Mouse (Mus musculus): ENCODE results near the gene Celsr1. TPM values are rescaled to one million over a fixed set of nuclear protein-coding genes. Genes with fewer than 3 reads are reported as not detected.

The Celsr1 gene
- polyA plus RNA-seq (2014; fragmentation: Nextera tagmentation; extraction: Ambion mirVana), result 1.3 and 2.2 TPM in 2 replicates

DNA sequence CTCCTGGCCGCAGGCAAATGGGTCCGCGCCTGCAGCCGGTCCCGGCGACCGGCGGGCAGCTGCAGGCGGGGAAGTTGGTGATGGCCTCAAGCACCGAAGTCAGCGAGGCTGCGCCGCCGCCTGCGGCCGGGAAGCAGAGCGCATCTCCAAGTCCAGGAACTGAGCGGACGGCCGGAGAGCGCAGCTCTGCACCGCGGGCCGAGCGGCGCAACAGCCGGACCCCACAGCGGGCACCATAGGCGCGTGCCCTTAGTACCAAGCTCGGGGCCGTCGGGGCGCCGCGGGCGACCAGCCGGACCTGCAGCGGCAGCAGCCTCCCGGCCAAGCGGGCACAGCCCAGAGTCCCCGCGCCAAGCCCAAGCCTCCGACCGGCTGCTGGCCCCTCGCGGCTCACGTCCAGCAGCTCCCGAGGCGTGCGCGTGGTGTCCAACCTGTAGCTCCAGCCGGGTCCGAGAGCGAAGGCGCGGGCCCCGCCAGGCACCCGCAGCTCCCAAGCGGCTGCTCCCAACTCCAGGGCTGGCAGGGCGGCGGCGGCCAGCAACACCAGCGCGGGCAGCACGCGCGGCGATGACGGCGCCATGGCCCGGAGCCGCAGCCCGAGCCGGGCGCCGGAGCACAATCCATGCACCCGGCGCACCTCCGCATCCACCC is at the start of gene Celsr1:
Celsr1 (minus strand) TSS at position 587 of the 651 bp plus-strand sequence.
- DNase-seq (ENCODE audit: low spot score), result peak; percentile 79
- peak; percentile 9; the same call in 1 of the 2 replicates for ATAC-seq (replicated peaks; ENCODE audit: low FRiP score, low TSS enrichment, low read depth)

DNA sequence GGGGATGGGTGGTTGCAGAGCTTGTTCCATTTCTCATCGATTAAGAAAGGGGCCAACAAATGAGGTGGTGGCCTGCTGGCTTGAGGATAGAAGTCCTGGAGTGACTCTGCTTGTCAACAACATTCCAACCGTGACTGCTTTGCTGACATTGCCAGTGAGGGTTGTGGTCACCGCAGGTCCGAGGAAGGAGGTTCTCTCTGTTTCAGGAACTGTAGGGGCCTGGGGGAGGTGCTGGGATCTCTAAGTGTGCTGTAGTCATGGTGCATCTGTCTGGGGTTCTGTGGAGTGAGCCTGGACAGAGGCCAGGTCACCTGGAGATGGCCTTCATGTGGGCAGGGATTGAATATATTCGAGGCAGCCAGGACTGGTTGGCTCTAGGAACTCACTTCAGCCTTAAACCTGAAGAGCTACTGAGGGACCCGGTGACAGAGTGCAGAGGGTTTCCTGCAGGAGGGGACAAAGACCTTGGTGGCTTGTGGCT is 49.7 kb upstream of the Celsr1 start:
- DNase-seq (ENCODE audit: low spot score), result no peak
- Histone ChIP-seq H3K36me3 (ENCODE audit: control insufficient read depth, insufficient read depth, low read length) (no peaks in the 10 kb centered on the region), H3K4me1 (replicated peaks; ENCODE audit: control insufficient read depth, insufficient read depth, low read length) (peaks cover 48% of the 10 kb centered on the region), H3K27ac (ENCODE audit: low read depth) (no peak overlapping the region), H3K9me3 (ENCODE audit: control insufficient read depth, low read length) (no peaks in the 10 kb centered on the region), H3K4me3 (ENCODE audit: low read depth, low read length) (no peak overlapping the region), H3K4me2 (ENCODE audit: low read length) (no peak overlapping the region), H3K9ac (ENCODE audit: low read length) (no peak overlapping the region), H3K27me3 (replicated peaks; ENCODE audit: control insufficient read depth, insufficient read depth, low read length) (no peaks in the 10 kb centered on the region)
- WGBS, result 49% methylated on average over 6 of the region's 6 CpGs
- ATAC-seq (replicated peaks; ENCODE audit: low FRiP score, low TSS enrichment, low read depth), result no peak

More for the DNA sequence above, at the start of gene Celsr1:
- peak within 1 kb of the TSS; percentile 50 for H3K4me3 ChIP-seq (ENCODE audit: low read depth, low read length)
- peaks cover 38% of the 10 kb centered on the region for H3K27me3 ChIP-seq (replicated peaks; ENCODE audit: control insufficient read depth, insufficient read depth, low read length)
- H3K4me2 ChIP-seq (ENCODE audit: low read length), result peak within 1 kb of the TSS; percentile 69
- H3K36me3 ChIP-seq (ENCODE audit: control insufficient read depth, insufficient read depth, low read length), result no peaks in the 10 kb centered on the region
- H3K27ac ChIP-seq (ENCODE audit: low read depth), result peak within 1 kb of the TSS; percentile 43; the same call in 1 of the 2 replicates
- peak within 1 kb of the TSS; percentile 39 for H3K9ac ChIP-seq (ENCODE audit: low read length)
- under 1% methylated on average over 64 of the region's 80 CpGs for WGBS
- H3K9me3 ChIP-seq (ENCODE audit: control insufficient read depth, low read length), result peaks cover 4% of the 10 kb centered on the region; the same call in 1 of the 2 replicates
- H3K4me1 ChIP-seq (replicated peaks; ENCODE audit: control insufficient read depth, insufficient read depth, low read length), result peaks cover 6% of the 10 kb centered on the region; the same call in 1 of the 2 replicates

DNA sequence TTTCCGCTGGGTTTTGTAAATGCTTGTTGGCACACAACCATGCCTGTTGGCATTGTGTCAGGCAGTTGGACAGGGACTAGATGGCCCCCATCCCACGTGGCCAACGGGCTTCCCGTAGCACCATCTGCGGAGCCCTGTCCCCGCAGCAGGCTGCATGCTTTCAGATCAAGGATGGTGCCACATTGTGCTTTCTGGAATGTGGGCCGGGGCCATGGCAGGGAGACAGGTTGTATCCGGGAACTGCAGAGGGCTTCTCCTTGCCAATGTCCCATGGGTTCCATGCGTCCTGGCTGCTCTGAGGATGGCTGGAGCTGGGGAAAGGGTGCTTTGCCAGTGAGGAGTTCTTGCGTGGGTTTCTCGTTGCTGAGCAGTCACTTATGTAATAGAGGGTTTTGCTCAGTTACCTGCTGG is 49.0 kb upstream of the Celsr1 start:
- Histone ChIP-seq H3K9me3 (ENCODE audit: control insufficient read depth, low read length) (no peaks in the 10 kb centered on the region), H3K4me2 (ENCODE audit: low read length) (no peak overlapping the region), H3K27me3 (replicated peaks; ENCODE audit: control insufficient read depth, insufficient read depth, low read length) (no peaks in the 10 kb centered on the region), H3K27ac (ENCODE audit: low read depth) (no peak overlapping the region), H3K4me1 (replicated peaks; ENCODE audit: control insufficient read depth, insufficient read depth, low read length) (peaks cover 45% of the 10 kb centered on the region), H3K36me3 (ENCODE audit: control insufficient read depth, insufficient read depth, low read length) (no peaks in the 10 kb centered on the region), H3K9ac (ENCODE audit: low read length) (no peak overlapping the region), H3K4me3 (ENCODE audit: low read depth, low read length) (no peak overlapping the region)
- WGBS, result 92% methylated on average over 11 of the region's 11 CpGs
- DNase-seq (ENCODE audit: low spot score) (no peak), ATAC-seq (replicated peaks; ENCODE audit: low FRiP score, low TSS enrichment, low read depth) (no peak)

DNA sequence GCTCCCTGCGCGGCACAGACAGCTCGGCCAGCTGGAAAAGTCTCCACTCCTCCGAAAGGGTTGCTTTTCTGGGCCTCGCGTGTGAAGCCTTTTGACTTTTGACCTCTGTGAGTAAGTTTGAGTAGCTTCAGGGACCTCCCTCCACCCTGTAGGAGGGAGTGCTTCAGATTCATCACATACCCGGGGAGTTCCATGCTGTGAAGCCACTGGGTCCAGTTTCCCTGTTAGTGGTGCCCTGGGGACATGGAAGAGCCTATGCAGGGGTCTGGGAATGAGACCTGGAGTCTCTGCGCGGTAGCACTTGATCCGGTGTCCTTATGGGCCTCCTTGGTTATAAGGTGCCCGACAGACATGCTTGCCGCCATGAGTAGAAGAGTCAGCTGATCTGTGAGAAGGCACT is 48.1 kb upstream of the Celsr1 start:
- Histone ChIP-seq H3K9ac (ENCODE audit: low read length) (no peak overlapping the region), H3K27me3 (replicated peaks; ENCODE audit: control insufficient read depth, insufficient read depth, low read length) (no peaks in the 10 kb centered on the region), H3K9me3 (ENCODE audit: control insufficient read depth, low read length) (no peaks in the 10 kb centered on the region), H3K4me3 (ENCODE audit: low read depth, low read length) (no peak overlapping the region), H3K4me1 (replicated peaks; ENCODE audit: control insufficient read depth, insufficient read depth, low read length) (peaks cover 41% of the 10 kb centered on the region), H3K4me2 (ENCODE audit: low read length) (no peak overlapping the region), H3K36me3 (ENCODE audit: control insufficient read depth, insufficient read depth, low read length) (no peaks in the 10 kb centered on the region), H3K27ac (ENCODE audit: low read depth) (no peak overlapping the region)
- ATAC-seq (replicated peaks; ENCODE audit: low FRiP score, low TSS enrichment, low read depth) (no peak), DNase-seq (ENCODE audit: low spot score) (no peak)
- 72% methylated on average over 12 of the region's 12 CpGs for WGBS

DNA sequence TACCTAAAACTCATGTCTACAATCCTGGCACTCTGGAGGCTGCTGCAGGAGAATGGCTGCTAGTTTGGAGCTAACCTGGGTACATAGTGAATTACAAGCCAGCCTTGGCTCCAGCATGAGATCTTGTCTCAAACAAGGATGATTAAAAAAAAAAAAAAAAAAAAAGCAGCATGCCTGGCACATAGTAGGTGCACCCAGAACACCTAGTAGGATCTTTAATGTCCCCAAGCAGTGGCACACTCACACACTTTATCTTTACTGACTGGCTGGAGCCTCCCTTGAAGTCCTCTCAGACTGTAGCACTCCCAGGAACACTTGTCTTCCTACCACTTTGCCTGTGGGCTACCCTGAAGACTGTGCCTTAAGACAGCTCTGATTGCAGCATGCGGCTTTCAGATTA is 46.8 kb upstream of the Celsr1 start:
- H3K4me1 ChIP-seq (replicated peaks; ENCODE audit: control insufficient read depth, insufficient read depth, low read length), result peaks cover 36% of the 10 kb centered on the region
- no peaks in the 10 kb centered on the region for H3K9me3 ChIP-seq (ENCODE audit: control insufficient read depth, low read length)
- H3K36me3 ChIP-seq (ENCODE audit: control insufficient read depth, insufficient read depth, low read length), result no peaks in the 10 kb centered on the region
- no peak overlapping the region for H3K4me3 ChIP-seq (ENCODE audit: low read depth, low read length)
- WGBS, result 100% methylated on average over 1 of the region's 1 CpGs
- no peak for DNase-seq (ENCODE audit: low spot score)
- H3K27ac ChIP-seq (ENCODE audit: low read depth), result no peak overlapping the region
- no peak for ATAC-seq (replicated peaks; ENCODE audit: low FRiP score, low TSS enrichment, low read depth)
- H3K27me3 ChIP-seq (replicated peaks; ENCODE audit: control insufficient read depth, insufficient read depth, low read length), result no peaks in the 10 kb centered on the region
- no peak overlapping the region for H3K9ac ChIP-seq (ENCODE audit: low read length)
- H3K4me2 ChIP-seq (ENCODE audit: low read length), result no peak overlapping the region

DNA sequence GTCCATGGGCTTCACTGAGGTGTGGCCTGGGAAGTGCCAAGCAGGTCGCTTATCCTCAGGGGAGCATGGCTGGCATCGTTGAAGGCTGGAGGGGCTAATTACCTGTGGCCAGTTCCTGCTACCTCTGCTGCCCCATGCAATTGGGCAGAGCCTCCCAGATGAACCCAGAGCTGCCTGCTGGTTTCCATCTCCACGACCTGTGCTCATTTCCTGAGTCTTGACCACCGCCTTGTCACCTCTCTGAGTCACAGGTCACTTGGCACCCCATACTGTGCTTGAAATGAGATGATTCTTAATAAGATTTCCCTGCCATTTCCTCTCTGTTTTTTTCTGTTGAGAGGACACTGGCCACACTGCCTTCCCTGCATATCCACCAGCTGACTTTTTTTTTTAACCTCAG is 46.3 kb upstream of the Celsr1 start:
- no peak overlapping the region for H3K9ac ChIP-seq (ENCODE audit: low read length)
- no peaks in the 10 kb centered on the region for H3K36me3 ChIP-seq (ENCODE audit: control insufficient read depth, insufficient read depth, low read length)
- H3K4me1 ChIP-seq (replicated peaks; ENCODE audit: control insufficient read depth, insufficient read depth, low read length), result peaks cover 32% of the 10 kb centered on the region
- ATAC-seq (replicated peaks; ENCODE audit: low FRiP score, low TSS enrichment, low read depth), result no peak
- no peak overlapping the region for H3K4me2 ChIP-seq (ENCODE audit: low read length)
- no peaks in the 10 kb centered on the region for H3K9me3 ChIP-seq (ENCODE audit: control insufficient read depth, low read length)
- no peaks in the 10 kb centered on the region for H3K27me3 ChIP-seq (replicated peaks; ENCODE audit: control insufficient read depth, insufficient read depth, low read length)
- H3K4me3 ChIP-seq (ENCODE audit: low read depth, low read length), result no peak overlapping the region
- no peak for DNase-seq (ENCODE audit: low spot score)
- WGBS, result 79% methylated on average over 4 of the region's 4 CpGs
- H3K27ac ChIP-seq (ENCODE audit: low read depth), result no peak overlapping the region

DNA sequence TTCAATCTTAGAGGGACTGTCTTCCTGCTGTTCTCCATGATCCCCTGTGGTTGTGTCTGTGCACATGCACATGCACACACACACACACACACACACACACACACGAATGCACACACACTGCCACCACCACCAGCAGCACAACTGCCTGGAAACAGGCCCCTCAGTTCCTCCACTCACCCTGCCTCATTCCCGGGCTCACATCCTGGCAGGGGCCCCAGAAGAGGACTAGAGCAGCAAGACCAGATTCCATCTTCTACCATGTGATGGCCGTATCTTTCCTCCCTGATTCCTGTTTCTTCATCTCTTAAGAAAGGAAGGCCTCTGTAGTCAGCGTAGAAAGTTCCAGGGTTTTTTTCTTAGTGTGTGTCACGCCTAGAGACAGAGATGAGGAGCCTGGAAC is 45.9 kb upstream of the Celsr1 start:
- 62% methylated on average over 5 of the region's 5 CpGs for WGBS
- Histone ChIP-seq H3K4me1 (replicated peaks; ENCODE audit: control insufficient read depth, insufficient read depth, low read length) (peaks cover 36% of the 10 kb centered on the region), H3K4me2 (ENCODE audit: low read length) (no peak overlapping the region), H3K27ac (ENCODE audit: low read depth) (no peak overlapping the region), H3K9ac (ENCODE audit: low read length) (no peak overlapping the region), H3K36me3 (ENCODE audit: control insufficient read depth, insufficient read depth, low read length) (no peaks in the 10 kb centered on the region), H3K4me3 (ENCODE audit: low read depth, low read length) (no peak overlapping the region), H3K27me3 (replicated peaks; ENCODE audit: control insufficient read depth, insufficient read depth, low read length) (no peaks in the 10 kb centered on the region), H3K9me3 (ENCODE audit: control insufficient read depth, low read length) (no peaks in the 10 kb centered on the region)
- no peak for DNase-seq (ENCODE audit: low spot score)
- ATAC-seq (replicated peaks; ENCODE audit: low FRiP score, low TSS enrichment, low read depth), result no peak

DNA sequence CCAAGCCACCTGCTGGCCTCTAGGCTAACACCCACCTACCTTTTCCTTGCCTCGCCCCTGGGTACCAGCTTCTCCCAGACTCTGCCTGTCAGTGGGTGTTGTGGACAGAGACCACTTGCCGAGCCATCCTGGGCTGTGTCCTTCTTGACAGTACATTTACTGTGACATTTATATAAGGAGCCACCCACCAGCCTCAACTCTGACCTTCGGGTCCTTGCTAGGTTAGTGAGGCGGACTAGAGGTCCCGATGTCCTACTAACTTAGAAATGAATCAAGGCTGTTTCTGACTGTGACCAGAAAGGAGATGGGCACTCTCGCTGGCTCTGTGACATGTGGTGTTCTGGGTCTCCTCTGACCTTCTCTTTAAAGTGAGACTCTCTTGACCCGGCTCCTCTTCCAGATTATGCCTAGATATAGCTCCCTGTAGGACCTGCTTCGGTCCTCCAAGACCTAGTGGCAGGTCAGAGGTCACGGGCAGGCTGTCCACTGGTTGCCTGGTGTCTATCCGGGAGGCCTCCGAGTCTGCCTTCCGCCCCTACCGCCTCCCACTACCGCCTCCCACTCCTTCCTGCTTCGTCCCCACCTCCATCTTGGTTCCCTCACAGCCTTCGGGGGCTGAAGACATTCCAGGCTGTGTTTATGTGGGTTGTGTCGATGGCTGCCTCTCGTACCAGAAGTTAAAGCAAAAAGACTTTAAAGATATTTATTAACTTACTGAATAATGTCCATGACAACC is 45.1 kb upstream of the Celsr1 start:
- WGBS, result 54% methylated on average over 18 of the region's 18 CpGs
- H3K27me3 ChIP-seq (replicated peaks; ENCODE audit: control insufficient read depth, insufficient read depth, low read length), result no peaks in the 10 kb centered on the region
- H3K4me3 ChIP-seq (ENCODE audit: low read depth, low read length), result no peak overlapping the region
- no peaks in the 10 kb centered on the region for H3K36me3 ChIP-seq (ENCODE audit: control insufficient read depth, insufficient read depth, low read length)
- peaks cover 32% of the 10 kb centered on the region for H3K4me1 ChIP-seq (replicated peaks; ENCODE audit: control insufficient read depth, insufficient read depth, low read length)
- no peaks in the 10 kb centered on the region for H3K9me3 ChIP-seq (ENCODE audit: control insufficient read depth, low read length)
- DNase-seq (ENCODE audit: low spot score) (no peak), ATAC-seq (replicated peaks; ENCODE audit: low FRiP score, low TSS enrichment, low read depth) (no peak)
- no peak overlapping the region for H3K4me2 ChIP-seq (ENCODE audit: low read length)
- no peak overlapping the region for H3K27ac ChIP-seq (ENCODE audit: low read depth)
- H3K9ac ChIP-seq (ENCODE audit: low read length), result no peak overlapping the region
